Mouse (Mus musculus): ENCODE results near the gene Nr1d1.
"Not testable (repeated sequence)": the region's sequence is repeated elsewhere in the genome, so short reads cannot be mapped to it uniquely, and the experiment has no call there.

DNA sequence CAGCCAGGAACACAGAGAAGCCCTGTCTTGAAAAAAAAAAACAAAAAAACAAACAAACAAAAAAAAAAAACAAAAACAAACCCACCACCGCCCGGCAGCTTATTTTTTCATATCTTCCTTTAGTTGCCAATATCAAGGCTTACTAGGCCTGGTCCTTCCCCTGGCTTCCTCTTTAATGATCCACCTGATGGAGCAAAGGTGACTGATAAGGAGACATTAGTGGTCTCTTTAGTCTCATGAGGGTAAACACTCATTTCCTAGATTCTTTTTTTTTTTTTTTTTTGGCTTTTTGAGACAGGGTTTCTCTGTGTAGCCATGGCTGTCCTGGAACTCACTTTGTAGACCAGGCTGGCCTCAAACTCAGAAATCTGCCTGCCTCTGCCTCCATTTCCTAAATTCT lies 37.9 kb downstream of the Nr1d1 start:
- TF ChIP-seq TBP (IDR thresholded peaks at IDR 0.05; ENCODE audit: low read depth, low read length); POLR2A (IDR thresholded peaks at IDR 0.05; ENCODE audit: control insufficient read depth in 1 of 2, insufficient read depth in 1 of 2, low read depth in 1 of 2, low read length in 2 of 2, poor library complexity in 1 of 2); CTCF (IDR thresholded peaks at IDR 0.05 in 2 of 3, conservative IDR thresholded peaks at IDR 0.05 in 1 of 3; ENCODE audit: control insufficient read depth in 1 of 3, insufficient read depth in 1 of 3, low read depth in 2 of 3, low read length in 3 of 3, poor library complexity in 1 of 3, severe bottlenecking in 1 of 3); TCF12 (IDR thresholded peaks at IDR 0.05; ENCODE audit: low read depth, low read length); MAX (IDR thresholded peaks at IDR 0.05; ENCODE audit: low read length); ELF1 (IDR thresholded peaks at IDR 0.05; ENCODE audit: low read depth, low read length); JUND (IDR thresholded peaks at IDR 0.05; ENCODE audit: low read depth, low read length): not testable (repeated sequence)

All from MEL (cell line).